Mouse (Mus musculus) myocyte (in vitro differentiated cells): ENCODE measurements at regions not wholly inside any gene's neighbourhood (a gene's known extent, or its start where the extent isn't known, plus 50 kb on each side); places are given as distances from the start of the nearest gene placed in this dataset.

Source experiments
- H3K27me3 ChIP-seq: one replicate; pipeline ENCODE4 v1.6.1; 2011; ENCODE audit not compliant: control insufficient read depth, insufficient read depth, insufficient read length
- H3K36me3 ChIP-seq: one replicate; pipeline ENCODE4 v1.6.1; 2011; ENCODE audit not compliant: control insufficient read depth, insufficient read depth
- H3K4me2 ChIP-seq: one replicate; pipeline ENCODE4 v1.6.1; 2011; ENCODE audit warnings: low read depth, control low read depth
- H3K4me3 ChIP-seq: one replicate; pipeline ENCODE4 v1.5.1; 2011; ENCODE audit warnings: mild to moderate bottlenecking, control low read depth, moderate library complexity
- H3K79me2 ChIP-seq: one replicate; pipeline ENCODE4 v1.6.1; 2011; ENCODE audit not compliant: control insufficient read depth, insufficient read depth
- H3ac ChIP-seq: one replicate; pipeline ENCODE4 v1.6.1; 2011; ENCODE audit not compliant: control insufficient read depth, insufficient read length
- CEBPB ChIP-seq: IDR thresholded peaks from 2 replicates; pipeline ENCODE4 v1.6.1; 2011; ENCODE audit warnings: mild to moderate bottlenecking, moderate library complexity; ENCODE audit not compliant: poor library complexity, insufficient read depth, severe bottlenecking
- E2F4 ChIP-seq: IDR thresholded peaks from one replicate; pipeline ENCODE4 v1.6.1; 2011; ENCODE audit warnings: mild to moderate bottlenecking, control low read depth, moderate library complexity; ENCODE audit not compliant: insufficient read depth
- MAX ChIP-seq: IDR thresholded peaks from one replicate; pipeline ENCODE4 v1.6.1; 2011; ENCODE audit warnings: low read depth, mild to moderate bottlenecking, control low read depth
- MYOD1 ChIP-seq, 3 experiments: IDR thresholded peaks; one replicate each; pipeline ENCODE4 v1.6.1; 2011; ENCODE audit warnings: control low read depth in 2 of 3, low read depth in 2 of 3, mild to moderate bottlenecking in 2 of 3, moderate library complexity in 1 of 3; ENCODE audit not compliant: insufficient read length in 2 of 3, control insufficient read depth in 1 of 3
- MYOG ChIP-seq, 3 experiments: IDR thresholded peaks; one replicate each; pipeline ENCODE4 v1.6.1; 2011; ENCODE audit warnings: control low read depth in 2 of 3, low read depth in 2 of 3, mild to moderate bottlenecking in 2 of 3; ENCODE audit not compliant: insufficient read length in 2 of 3, control insufficient read depth in 1 of 3, insufficient read depth in 1 of 3
- POLR2A ChIP-seq: IDR thresholded peaks from one replicate; pipeline ENCODE4 v1.6.1; 2011; ENCODE audit warnings: low read depth, mild to moderate bottlenecking, control low read depth, moderate library complexity; ENCODE audit not compliant: insufficient read length
- POLR2AphosphoS2 ChIP-seq: IDR thresholded peaks from one replicate; pipeline ENCODE4 v1.6.1; 2011; ENCODE audit warnings: low read depth, control low read depth; ENCODE audit not compliant: insufficient read length
- REST ChIP-seq: IDR thresholded peaks from one replicate; pipeline ENCODE4 v1.6.1; 2011; ENCODE audit warnings: mild to moderate bottlenecking, control low read depth, moderate library complexity; ENCODE audit not compliant: insufficient read depth, insufficient read length
- SRF ChIP-seq: IDR thresholded peaks from one replicate; pipeline ENCODE4 v1.6.1; 2011; ENCODE audit warnings: low read depth; ENCODE audit not compliant: control insufficient read depth, insufficient read length
- TCF12 ChIP-seq: IDR thresholded peaks from one replicate; pipeline ENCODE4 v1.6.1; 2011; ENCODE audit warnings: mild to moderate bottlenecking, control low read depth; ENCODE audit not compliant: poor library complexity, insufficient read depth, severe bottlenecking
- TCF3 ChIP-seq: IDR thresholded peaks from one replicate; pipeline ENCODE4 v1.6.1; 2011; ENCODE audit warnings: low read depth, control low read depth; ENCODE audit not compliant: insufficient read length
- USF1 ChIP-seq: IDR thresholded peaks from one replicate; pipeline ENCODE4 v1.6.1; 2011; ENCODE audit warnings: low read depth, mild to moderate bottlenecking, control low read depth, moderate library complexity

DNA sequence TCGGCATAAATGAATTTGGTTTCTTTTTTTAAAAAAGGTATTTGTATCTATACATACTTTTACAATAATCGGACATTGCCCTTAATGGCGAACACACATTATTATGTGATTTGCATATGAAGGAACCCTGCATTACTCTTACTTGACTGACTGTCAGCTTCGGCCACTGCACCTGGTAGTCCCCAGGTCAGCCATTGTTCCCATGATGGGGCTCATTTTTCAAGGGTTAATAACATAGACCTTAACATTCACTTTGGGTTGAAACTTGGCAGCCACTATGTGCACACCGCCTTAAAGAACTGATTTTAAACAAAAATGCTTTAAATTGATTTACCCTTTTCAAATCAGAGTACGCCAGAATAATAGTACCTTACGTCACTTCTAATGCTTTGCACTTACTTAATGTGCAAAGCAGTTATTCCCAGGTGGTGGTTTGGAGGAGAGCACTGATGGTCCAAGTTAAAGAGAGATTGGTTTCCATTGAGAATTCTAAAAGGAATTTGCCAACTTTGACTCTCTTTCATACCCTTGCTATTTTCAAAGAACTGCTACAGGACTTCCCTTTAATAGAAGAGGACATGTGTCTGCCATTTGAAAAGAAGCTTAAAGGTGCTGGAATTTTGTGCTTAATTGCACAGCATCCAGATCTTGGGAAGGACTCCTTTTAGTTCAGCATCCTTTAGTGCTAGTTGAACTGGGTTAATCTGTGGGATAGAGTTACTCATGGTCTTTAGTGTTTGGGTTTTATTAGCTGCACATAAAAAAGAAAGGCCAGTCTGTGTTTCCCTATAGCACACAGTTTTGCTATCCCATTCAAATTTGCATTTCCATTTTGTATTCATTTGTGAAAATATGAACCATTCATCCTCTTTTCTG is 95.0 kb upstream of the Pkn2 start:
- H3K36me3 ChIP-seq, result no peaks in the 10 kb centered on the region
- no peaks in the 10 kb centered on the region for H3K79me2 ChIP-seq
- H3ac ChIP-seq, result no peak overlapping the region
- no peaks in the 10 kb centered on the region for H3K27me3 ChIP-seq
- no peak overlapping the region for H3K4me3 ChIP-seq
- TF ChIP-seq MYOD1 (IDR thresholded peaks at IDR 0.05; ENCODE audit: control insufficient read depth in 1 of 3, insufficient read length in 2 of 3, low read depth in 2 of 3) (no peak), POLR2AphosphoS2 (no peak), USF1 (no peak), SRF (no peak), CEBPB (no peak), REST (no peak), POLR2A (no peak), MAX (no peak), E2F4 (no peak), TCF3 (no peak), TCF12 (no peak)
- H3K4me2 ChIP-seq, result no peak overlapping the region

DNA sequence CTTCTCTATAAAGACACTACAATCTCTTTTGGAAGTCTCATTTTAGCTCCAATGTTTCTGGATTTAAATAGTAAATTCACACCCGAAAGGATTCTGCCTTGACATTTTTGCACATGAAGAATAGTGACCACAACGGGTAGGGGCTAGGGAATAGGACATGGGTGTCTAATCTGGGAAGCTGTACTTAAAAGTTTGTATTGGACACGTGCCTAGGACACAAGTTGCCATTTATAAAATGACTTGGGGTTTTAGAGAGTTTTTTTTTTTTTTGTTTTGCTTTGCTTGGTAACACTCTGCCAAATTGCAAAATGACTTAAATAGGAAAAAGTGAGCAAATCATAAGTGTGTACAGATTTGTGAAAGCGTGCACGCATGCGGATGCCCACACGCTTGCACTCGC is 93.8 kb upstream of the Pkn2 start:
- no peak for TF ChIP-seq TCF3
- TF ChIP-seq SRF, result no peak
- TF ChIP-seq MYOG (IDR thresholded peaks at IDR 0.05; ENCODE audit: control insufficient read depth in 1 of 3, insufficient read depth in 1 of 3, insufficient read length in 2 of 3, low read depth in 2 of 3), result no peak
- no peak for TF ChIP-seq POLR2AphosphoS2
- TF ChIP-seq USF1, result no peak
- Histone ChIP-seq H3K79me2 (no peaks in the 10 kb centered on the region), H3K4me3 (no peak overlapping the region), H3K27me3 (no peaks in the 10 kb centered on the region), H3ac (no peak overlapping the region), H3K36me3 (no peaks in the 10 kb centered on the region), H3K4me2 (no peak overlapping the region)

DNA sequence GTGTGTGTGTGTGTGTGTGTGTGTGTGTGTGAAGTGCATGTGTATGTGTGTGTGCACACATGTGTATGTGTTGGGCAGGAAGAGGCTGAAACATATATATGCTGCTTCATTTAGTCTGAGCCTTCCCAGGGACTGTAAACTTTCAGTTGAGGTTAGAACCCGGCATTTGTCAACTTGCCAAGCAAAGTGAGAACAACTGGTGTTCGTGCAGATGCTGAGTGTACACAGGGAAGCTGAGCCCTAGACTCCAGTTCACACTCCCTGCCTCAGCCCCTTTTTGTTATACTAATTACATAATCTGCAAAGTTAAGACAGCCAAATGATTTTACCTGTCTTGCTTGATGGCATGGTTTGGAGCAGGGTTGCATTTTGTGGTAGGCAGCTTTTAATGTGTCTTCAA is 87.7 kb upstream of the Pkn2 start:
- Histone ChIP-seq H3K4me3 (no peak overlapping the region), H3K36me3 (no peaks in the 10 kb centered on the region), H3K79me2 (no peaks in the 10 kb centered on the region), H3K4me2 (no peak overlapping the region), H3K27me3 (no peaks in the 10 kb centered on the region), H3ac (no peak overlapping the region)
- no peak for TF ChIP-seq CEBPB
- TF ChIP-seq MYOD1 (IDR thresholded peaks at IDR 0.05; ENCODE audit: control insufficient read depth in 1 of 3, insufficient read length in 2 of 3, low read depth in 2 of 3), result no peak
- TF ChIP-seq POLR2A, result no peak
- no peak for TF ChIP-seq E2F4
- no peak for TF ChIP-seq TCF3
- TF ChIP-seq REST, result no peak
- TF ChIP-seq MAX, result no peak
- no peak for TF ChIP-seq USF1
- TF ChIP-seq TCF12, result no peak
- no peak for TF ChIP-seq SRF
- TF ChIP-seq MYOG (IDR thresholded peaks at IDR 0.05; ENCODE audit: control insufficient read depth in 1 of 3, insufficient read depth in 1 of 3, insufficient read length in 2 of 3, low read depth in 2 of 3), result no peak
- no peak for TF ChIP-seq POLR2AphosphoS2

DNA sequence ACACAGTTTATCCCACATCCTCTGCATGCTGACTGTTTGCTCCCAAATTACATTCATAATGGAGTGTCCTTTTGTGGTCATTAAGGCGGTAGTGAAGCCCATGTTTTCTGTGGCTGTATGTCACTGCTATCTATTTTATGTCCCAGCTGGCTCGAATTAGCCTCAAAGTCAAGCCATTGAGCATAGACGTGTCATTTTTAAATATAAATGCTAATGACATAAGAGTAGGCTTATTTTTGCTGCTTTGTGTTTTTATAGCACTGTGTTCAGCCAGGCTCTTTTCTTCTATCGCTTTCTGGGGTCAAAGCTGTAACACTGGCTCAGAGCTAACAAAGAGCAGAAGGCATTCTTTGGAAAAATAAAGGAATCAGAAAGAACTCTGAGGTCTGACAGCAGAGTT is 83.8 kb upstream of the Pkn2 start:
- Histone ChIP-seq H3K79me2 (no peaks in the 10 kb centered on the region), H3K36me3 (no peaks in the 10 kb centered on the region), H3K4me3 (no peak overlapping the region), H3ac (no peak overlapping the region), H3K4me2 (no peak overlapping the region), H3K27me3 (no peaks in the 10 kb centered on the region)
- TF ChIP-seq MYOD1 (IDR thresholded peaks at IDR 0.05; ENCODE audit: control insufficient read depth in 1 of 3, insufficient read length in 2 of 3, low read depth in 2 of 3), result no peak
- no peak for TF ChIP-seq REST
- no peak for TF ChIP-seq MAX
- no peak for TF ChIP-seq MYOG (IDR thresholded peaks at IDR 0.05; ENCODE audit: control insufficient read depth in 1 of 3, insufficient read depth in 1 of 3, insufficient read length in 2 of 3, low read depth in 2 of 3)
- TF ChIP-seq TCF3, result no peak

DNA sequence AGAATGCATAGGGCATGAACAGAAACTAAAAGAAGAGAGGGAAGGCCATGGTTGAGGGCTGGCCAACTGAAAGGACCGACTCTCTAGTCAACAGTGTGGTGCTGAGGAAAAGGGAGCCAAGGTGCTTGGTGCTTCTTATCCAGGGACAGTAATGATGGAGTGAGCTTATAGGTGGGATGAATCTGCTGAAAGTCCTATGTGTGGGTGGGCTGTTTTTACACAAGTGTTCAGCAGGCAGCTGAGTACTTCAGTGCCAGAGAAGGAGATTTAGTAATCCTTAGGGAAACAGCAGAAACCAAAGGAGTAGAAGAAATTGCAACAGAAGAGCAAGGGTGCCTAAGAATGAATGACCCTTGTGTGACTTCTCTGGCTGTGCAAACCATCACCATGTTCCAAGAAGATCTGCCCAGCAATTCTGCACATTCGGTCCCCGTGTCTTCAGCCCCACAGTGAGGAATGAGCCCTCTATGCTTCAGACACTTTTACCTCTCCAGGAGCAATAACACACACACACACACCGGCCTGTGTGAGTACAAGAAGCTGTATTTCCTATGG is 82.1 kb upstream of the Pkn2 start:
- Histone ChIP-seq H3K4me3 (no peak overlapping the region), H3K36me3 (no peaks in the 10 kb centered on the region), H3ac (no peak overlapping the region), H3K27me3 (no peaks in the 10 kb centered on the region), H3K79me2 (no peaks in the 10 kb centered on the region), H3K4me2 (no peak overlapping the region)
- TF ChIP-seq MYOG (IDR thresholded peaks at IDR 0.05; ENCODE audit: control insufficient read depth in 1 of 3, insufficient read depth in 1 of 3, insufficient read length in 2 of 3, low read depth in 2 of 3) (no peak), CEBPB (no peak), MYOD1 (IDR thresholded peaks at IDR 0.05; ENCODE audit: control insufficient read depth in 1 of 3, insufficient read length in 2 of 3, low read depth in 2 of 3) (no peak), USF1 (no peak), POLR2AphosphoS2 (no peak), TCF3 (no peak)
